Mouse (Mus musculus) hindbrain, embryonic 13.5 days (tissue): ENCODE measurements around the gene Bcas3. TPM values are rescaled to one million over a fixed set of nuclear protein-coding genes. Genes with fewer than 3 reads are reported as not detected.

Experiments used
- ATAC-seq: fragments of 200-750 bp; cut with Nextera tagmentation; 2 replicates; pipeline ENCODE4 v1.8.0; 2017; ENCODE audit warnings: moderate TSS enrichment; ENCODE audit not compliant: low FRiP score
- H3K27ac ChIP-seq: fragments of 300-500 bp; sonication (generic); 2 replicates; pipeline ENCODE4 v1.5.1; 2015; ENCODE audit warnings: inconsistent platforms, mild to moderate bottlenecking, moderate library complexity
- H3K27me3 ChIP-seq: fragments of 300-500 bp; sonication (generic); 2 replicates; pipeline ENCODE4 v1.6.1; 2015; ENCODE audit warnings: mild to moderate bottlenecking, inconsistent platforms
- H3K36me3 ChIP-seq: fragments of 300-500 bp; sonication (generic); 2 replicates; pipeline ENCODE4 v1.6.1; 2015; ENCODE audit warnings: mild to moderate bottlenecking, inconsistent platforms
- H3K4me1 ChIP-seq: fragments of 300-500 bp; sonication (generic); replicated peaks from 2 replicates; pipeline ENCODE4 v1.6.1; 2015; ENCODE audit warnings: inconsistent platforms
- H3K4me2 ChIP-seq: fragments of 300-500 bp; sonication (generic); 2 replicates; pipeline ENCODE4 v1.6.1; 2015; ENCODE audit warnings: inconsistent platforms, mild to moderate bottlenecking, moderate library complexity
- H3K4me3 ChIP-seq: fragments of 300-500 bp; sonication (generic); 2 replicates; pipeline ENCODE4 v1.5.1; 2015; ENCODE audit warnings: mild to moderate bottlenecking, inconsistent platforms
- H3K9ac ChIP-seq: fragments of 300-500 bp; sonication (generic); 2 replicates; pipeline ENCODE4 v1.6.1; 2015; ENCODE audit warnings: mild to moderate bottlenecking, inconsistent platforms
- H3K9me3 ChIP-seq: fragments of 300-500 bp; sonication (generic); 2 replicates; pipeline ENCODE4 v1.6.1; 2016; ENCODE audit warnings: inconsistent platforms
- WGBS: fragments of 180-500 bp; shearing (Covaris S2); methylation state at CpG from one replicate; pipeline ENCODE4 v1.1.7; 2015; 5-methylcytosine and 5-hydroxymethylcytosine counted together
- polyA plus RNA-seq: library from polyadenylated mRNA; unstranded; fragments of >200 nt; fragmentation: Nextera tagmentation; extraction: Ambion mirVana; gene quantifications from 2 replicates; pipeline ENCODE4 v1.2.1, GENCODE M21; 2015

The Bcas3 gene
- polyA plus RNA-seq, 1 experiment from 2014 or later: 34.0 TPM

GRCm38 (mm10) chr11:85843347-85843692, 490.4 kb downstream of the Bcas3 start:
- ATAC-seq: peak; percentile 5; the same call in 1 of the 2 replicates
- peak overlapping the region; percentile 65 for H3K9ac ChIP-seq
- H3K4me3 ChIP-seq: peak overlapping the region; percentile 42
- no peak overlapping the region for H3K27ac ChIP-seq
- 0% methylated on average over 18 of the region's 18 CpGs for WGBS
- H3K4me1 ChIP-seq: peaks cover 39% of the 10 kb centered on the region
- peak overlapping the region; percentile 74 for H3K4me2 ChIP-seq
- peaks cover 98% of the 10 kb centered on the region for H3K27me3 ChIP-seq
- H3K9me3 ChIP-seq: no peaks in the 10 kb centered on the region
- no peaks in the 10 kb centered on the region for H3K36me3 ChIP-seq

- peak overlapping the region; percentile 42 for H3K4me3 ChIP-seq
- H3K36me3 ChIP-seq: no peaks in the 10 kb centered on the region
- no peaks in the 10 kb centered on the region for H3K9me3 ChIP-seq
- H3K4me2 ChIP-seq: peak overlapping the region; percentile 74
- H3K4me1 ChIP-seq: peaks cover 39% of the 10 kb centered on the region
- 0 out of 2 replicates have a peak, but pooled peaks have one; percentile 33 for ATAC-seq
- peaks cover 91% of the 10 kb centered on the region for H3K27me3 ChIP-seq
- peak overlapping the region; percentile 65 for H3K9ac ChIP-seq
- H3K27ac ChIP-seq: no peak overlapping the region
- under 1% methylated on average over 54 of the region's 54 CpGs for WGBS
Observed at GRCm38 (mm10) chr11:85844144-85844965, 491.4 kb downstream of the Bcas3 start.

DNA sequence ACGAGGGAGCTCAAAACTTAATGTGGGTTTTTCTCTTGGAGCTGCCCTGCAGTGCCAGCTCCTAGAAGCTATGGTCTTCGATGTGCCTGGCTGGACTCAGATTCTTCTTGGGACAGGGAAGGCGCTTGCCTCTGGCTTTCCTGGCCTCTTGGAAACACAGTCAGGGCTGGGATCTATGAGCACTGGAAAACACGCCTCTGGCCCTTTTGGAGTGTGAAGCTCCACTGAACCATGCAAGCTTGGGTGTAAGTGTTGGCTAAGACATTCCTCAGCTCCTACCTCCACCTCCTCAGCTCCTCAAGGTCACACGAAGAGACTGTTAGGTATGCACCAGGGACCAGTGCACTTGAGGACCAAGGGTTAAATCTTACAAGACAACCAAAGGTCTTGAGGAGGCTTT, 492.0 kb downstream of the Bcas3 start:
- H3K9me3 ChIP-seq: no peaks in the 10 kb centered on the region
- no peak overlapping the region for H3K27ac ChIP-seq
- ATAC-seq: no peak
- WGBS: 36% methylated on average over 5 of the region's 5 CpGs
- H3K4me3 ChIP-seq: no peak overlapping the region
- H3K36me3 ChIP-seq: no peaks in the 10 kb centered on the region
- H3K9ac ChIP-seq: no peak overlapping the region
- H3K4me1 ChIP-seq: peaks cover 39% of the 10 kb centered on the region
- H3K4me2 ChIP-seq: peak overlapping the region; percentile 74
- peaks cover 87% of the 10 kb centered on the region for H3K27me3 ChIP-seq

- Histone ChIP-seq H3K27me3 (peaks cover 81% of the 10 kb centered on the region), H3K27ac (no peak overlapping the region), H3K4me1 (peaks cover 30% of the 10 kb centered on the region), H3K9ac (no peak overlapping the region), H3K36me3 (no peaks in the 10 kb centered on the region), H3K9me3 (no peaks in the 10 kb centered on the region), H3K4me3 (no peak overlapping the region), H3K4me2 (no peak overlapping the region)
- ATAC-seq: no peak
- 49% methylated on average over 5 of the region's 5 CpGs for WGBS
Observed at GRCm38 (mm10) chr11:85845921-85846320, 493.0 kb downstream of the Bcas3 start.

GRCm38 (mm10) chr11:85846509-85846908, 493.5 kb downstream of the Bcas3 start:
- Histone ChIP-seq H3K4me1 (peaks cover 30% of the 10 kb centered on the region), H3K9me3 (no peaks in the 10 kb centered on the region), H3K4me3 (no peak overlapping the region), H3K9ac (no peak overlapping the region), H3K27me3 (peaks cover 75% of the 10 kb centered on the region), H3K4me2 (no peak overlapping the region), H3K27ac (no peak overlapping the region), H3K36me3 (no peaks in the 10 kb centered on the region)
- ATAC-seq: no peak
- 46% methylated on average over 4 of the region's 4 CpGs for WGBS

DNA sequence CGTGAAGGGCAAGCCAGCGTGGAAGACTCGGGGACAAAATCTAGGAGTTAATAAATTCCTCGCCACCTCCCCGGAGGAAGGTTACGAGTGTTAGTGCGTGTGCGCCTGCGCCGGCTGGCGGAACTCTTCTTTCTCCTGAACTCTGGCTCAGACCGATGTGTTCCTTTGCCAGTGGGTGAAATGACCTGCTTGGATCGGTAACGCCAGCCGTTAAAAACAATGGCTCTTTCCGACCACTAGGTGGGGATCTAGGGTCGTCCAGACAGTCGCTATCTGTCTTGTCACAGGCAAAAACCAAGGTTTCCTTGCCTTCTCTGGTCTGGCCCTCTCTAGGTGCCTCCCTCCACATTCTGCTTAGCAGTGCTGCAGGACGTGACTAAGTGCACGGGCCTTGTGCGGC, 496.1 kb downstream of the Bcas3 start:
- Histone ChIP-seq H3K27me3 (peaks cover 50% of the 10 kb centered on the region), H3K27ac (no peak overlapping the region)
- 3% methylated on average over 21 of the region's 21 CpGs for WGBS

GRCm38 (mm10) chr11:85850233-85850632, 497.3 kb downstream of the Bcas3 start, which contains the start of gene Gm11444:
Gm11444 (minus strand) TSS chr11:85850333.
- 80% methylated on average over 6 of the region's 6 CpGs for WGBS
- Histone ChIP-seq H3K27ac (no peak within 1 kb of the TSS), H3K9ac (no peak within 1 kb of the TSS), H3K9me3 (no peaks in the 10 kb centered on the region), H3K4me2 (peak within 1 kb of the TSS; percentile 52), H3K4me3 (peak within 1 kb of the TSS; percentile 29), H3K4me1 (no peaks in the 10 kb centered on the region), H3K36me3 (no peaks in the 10 kb centered on the region), H3K27me3 (peaks cover 39% of the 10 kb centered on the region)
- no peak for ATAC-seq

More for the DNA sequence above, 496.1 kb downstream of the Bcas3 start:
- H3K9me3 ChIP-seq: no peaks in the 10 kb centered on the region
- peak overlapping the region; percentile 29 for H3K4me3 ChIP-seq
- 0 out of 2 replicates have a peak, but pooled peaks have one; percentile 43 for ATAC-seq
- H3K4me1 ChIP-seq: peaks cover 6% of the 10 kb centered on the region
- peak overlapping the region; percentile 51; the same call in 1 of the 2 replicates for H3K9ac ChIP-seq
- peak overlapping the region; percentile 52 for H3K4me2 ChIP-seq
- H3K36me3 ChIP-seq: no peaks in the 10 kb centered on the region

DNA sequence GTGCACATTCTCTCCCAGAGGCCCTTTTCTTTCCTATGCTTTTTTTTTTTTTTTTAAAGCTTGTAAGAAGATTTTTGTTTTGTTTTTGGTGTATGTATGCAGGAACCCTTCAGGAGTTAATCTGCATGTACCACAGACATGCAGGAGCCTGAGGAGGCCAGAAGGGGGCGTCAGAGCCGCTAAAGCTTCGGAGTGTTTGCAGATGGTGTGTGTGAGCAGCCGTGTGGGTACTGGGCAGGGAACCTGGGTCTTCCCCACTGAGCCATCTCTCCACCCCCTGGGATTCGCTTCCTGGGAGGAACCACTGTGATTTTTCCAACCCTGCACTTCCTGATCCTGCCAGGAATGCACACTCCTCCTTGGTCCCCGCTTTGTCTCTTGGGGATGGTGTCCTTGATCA, 497.8 kb downstream of the Bcas3 start:
- no peaks in the 10 kb centered on the region for H3K9me3 ChIP-seq
- H3K4me1 ChIP-seq: no peaks in the 10 kb centered on the region
- H3K4me2 ChIP-seq: no peak overlapping the region
- H3K27me3 ChIP-seq: peaks cover 36% of the 10 kb centered on the region
- H3K4me3 ChIP-seq: no peak overlapping the region
- H3K27ac ChIP-seq: no peak overlapping the region
- no peak for ATAC-seq
- WGBS: 48% methylated on average over 6 of the region's 6 CpGs
- H3K9ac ChIP-seq: no peak overlapping the region
- H3K36me3 ChIP-seq: no peaks in the 10 kb centered on the region

DNA sequence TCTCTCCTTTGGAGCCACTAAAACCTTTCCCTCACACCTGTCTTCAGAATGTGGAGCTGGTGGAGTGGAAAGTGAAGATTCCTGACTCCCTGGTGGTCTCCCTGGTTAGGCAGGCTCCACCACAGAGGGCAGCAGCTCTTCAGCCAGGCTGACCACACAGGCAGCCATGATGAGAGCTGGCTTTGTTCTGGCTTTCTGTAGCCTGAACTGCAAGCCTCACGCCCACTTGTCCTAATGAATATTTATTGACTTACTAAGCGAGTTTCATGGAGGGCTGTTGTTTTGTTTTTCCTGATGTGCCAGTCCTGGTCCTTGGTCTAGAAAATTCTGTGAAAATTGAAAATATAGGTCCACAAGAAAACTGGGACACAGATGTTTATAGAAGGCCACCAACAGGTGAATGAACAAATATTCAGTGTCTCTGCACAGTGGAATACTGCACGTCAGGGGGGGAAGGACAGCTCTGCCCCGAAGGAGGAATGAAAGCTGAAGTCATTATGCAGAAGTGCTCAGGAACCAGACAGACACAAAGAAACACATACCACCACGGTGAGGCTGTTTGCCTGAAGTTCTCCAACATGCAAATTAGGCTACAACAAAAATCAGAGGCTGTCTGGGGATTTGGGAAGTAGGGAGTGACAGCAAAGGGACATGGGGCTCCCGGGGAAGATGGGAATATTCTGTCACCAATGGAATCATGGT, 505.2 kb downstream of the Bcas3 start:
- H3K36me3 ChIP-seq: no peaks in the 10 kb centered on the region
- H3K9ac ChIP-seq: no peak overlapping the region
- no peak overlapping the region for H3K27ac ChIP-seq
- WGBS: 7% methylated on average over 6 of the region's 6 CpGs
- no peak overlapping the region for H3K4me3 ChIP-seq
- no peak overlapping the region for H3K4me2 ChIP-seq
- 0 out of 2 replicates have a peak, but pooled peaks cover 4% of the 10 kb centered on the region for H3K27me3 ChIP-seq
- no peaks in the 10 kb centered on the region for H3K9me3 ChIP-seq
- H3K4me1 ChIP-seq: peaks cover 7% of the 10 kb centered on the region; the same call in 1 of the 2 replicates
- no peak for ATAC-seq

DNA sequence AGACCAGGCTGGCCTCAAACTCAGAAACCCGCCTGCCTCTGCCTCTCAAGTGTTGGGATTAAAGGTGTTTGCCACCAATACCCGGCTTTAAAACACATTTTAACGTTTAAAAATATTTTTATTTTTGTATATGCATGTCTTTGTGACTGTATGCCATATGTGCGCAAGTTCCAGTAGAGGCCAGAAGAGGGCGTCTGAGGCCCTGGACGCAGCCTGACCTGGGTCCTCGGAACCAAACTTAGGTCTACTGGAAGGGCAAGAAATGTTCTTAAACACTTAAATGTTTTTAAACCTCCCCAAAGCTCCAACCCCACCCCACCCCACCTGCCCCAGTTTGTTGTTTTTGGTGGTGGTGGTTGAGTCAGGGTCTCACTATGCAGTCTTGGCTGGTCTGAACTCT, 511.4 kb downstream of the Bcas3 start:
- WGBS: 38% methylated on average over 7 of the region's 7 CpGs
- ATAC-seq: no peak

More for the DNA sequence above, 511.4 kb downstream of the Bcas3 start:
- Histone ChIP-seq H3K9ac (no peak overlapping the region), H3K9me3 (no peaks in the 10 kb centered on the region), H3K4me2 (no peak overlapping the region), H3K4me3 (no peak overlapping the region), H3K36me3 (no peaks in the 10 kb centered on the region), H3K4me1 (no peaks in the 10 kb centered on the region), H3K27me3 (no peaks in the 10 kb centered on the region), H3K27ac (no peak overlapping the region)
